Mouse (Mus musculus) ES-Bruce4 (cell line): ENCODE data around the gene Slc6a11. TPM values are rescaled to one million over a fixed set of nuclear protein-coding genes. Genes with fewer than 3 reads are reported as not detected.

ENCODE experiments used
- H3K27ac ChIP-seq: 2 replicates; pipeline ENCODE4 v1.5.1; 2012; ENCODE audit warnings: low read length, inconsistent platforms; ENCODE audit not compliant: insufficient read depth
- H3K27me3 ChIP-seq: 2 replicates; pipeline ENCODE4 v1.6.1; 2012; ENCODE audit warnings: mild to moderate bottlenecking, low read length, inconsistent platforms; ENCODE audit not compliant: control insufficient read depth, poor library complexity, insufficient read depth, severe bottlenecking
- H3K36me3 ChIP-seq: 2 replicates; pipeline ENCODE4 v1.6.1; 2012; ENCODE audit warnings: inconsistent platforms, mild to moderate bottlenecking, low read length, moderate library complexity; ENCODE audit not compliant: control insufficient read depth, poor library complexity, insufficient read depth, severe bottlenecking
- H3K4me1 ChIP-seq: one replicate; pipeline ENCODE4 v1.8.1; 2011; ENCODE audit warnings: low read length; ENCODE audit not compliant: control insufficient read depth, insufficient read depth
- H3K4me3 ChIP-seq: 2 replicates; pipeline ENCODE4 v1.5.1; 2011; ENCODE audit warnings: low read depth, mild to moderate bottlenecking, low read length
- H3K9ac ChIP-seq: 2 replicates; pipeline ENCODE4 v1.6.1; 2012; ENCODE audit warnings: low read depth, mild to moderate bottlenecking, inconsistent platforms; ENCODE audit not compliant: poor library complexity, severe bottlenecking
- H3K9me3 ChIP-seq: replicated peaks from 2 replicates; pipeline ENCODE4 v1.6.1; 2012; ENCODE audit warnings: mild to moderate bottlenecking, low read length, inconsistent platforms; ENCODE audit not compliant: control insufficient read depth, poor library complexity, insufficient read depth, severe bottlenecking
- CTCF ChIP-seq: IDR thresholded peaks from one replicate; pipeline ENCODE4 v1.8.1; 2011; ENCODE audit warnings: low read depth, low read length
- EP300 ChIP-seq: IDR thresholded peaks from 2 replicates; pipeline ENCODE4 v1.6.1; 2011; ENCODE audit warnings: low read depth, low read length; ENCODE audit not compliant: insufficient read depth
- POLR2A ChIP-seq: IDR thresholded peaks from one replicate; pipeline ENCODE4 v1.8.1; 2011; ENCODE audit warnings: low read length; ENCODE audit not compliant: insufficient read depth
- polyA plus RNA-seq: library from polyadenylated mRNA; stranded (reverse); fragments of >200 nt; gene quantifications from 2 replicates; pipeline ENCODE4 v1.2.4, GENCODE M21; 2011; ENCODE audit warnings: low read depth; ENCODE audit not compliant: missing spikeins, insufficient read depth, insufficient read length

Gene Slc6a11
- polyA plus RNA-seq, 1 experiment: 0.19 TPM

GRCm38 (mm10) chr6:114188869-114189268 is 57.8 kb downstream of the Slc6a11 start:
- Histone ChIP-seq H3K9ac (no peak overlapping the region), H3K36me3 (no peaks in the 10 kb centered on the region), H3K9me3 (no peaks in the 10 kb centered on the region), H3K4me1 (no peaks in the 10 kb centered on the region), H3K27ac (no peak overlapping the region), H3K27me3 (no peaks in the 10 kb centered on the region), H3K4me3 (no peak overlapping the region)
- TF ChIP-seq CTCF: no peak
- no peak for TF ChIP-seq EP300
- no peak for TF ChIP-seq POLR2A

GRCm38 (mm10) chr6:114195998-114196397 is 65.0 kb downstream of the Slc6a11 start:
- Histone ChIP-seq H3K4me1 (no peaks in the 10 kb centered on the region), H3K9me3 (no peaks in the 10 kb centered on the region), H3K27ac (no peak overlapping the region), H3K36me3 (no peaks in the 10 kb centered on the region), H3K27me3 (no peaks in the 10 kb centered on the region), H3K9ac (no peak overlapping the region), H3K4me3 (no peak overlapping the region)
- no peak for TF ChIP-seq CTCF
- TF ChIP-seq POLR2A: no peak
- no peak for TF ChIP-seq EP300

GRCm38 (mm10) chr6:114199200-114199845 is 68.3 kb downstream of the Slc6a11 start:
- no peaks in the 10 kb centered on the region for H3K27me3 ChIP-seq
- H3K36me3 ChIP-seq: no peaks in the 10 kb centered on the region
- no peaks in the 10 kb centered on the region for H3K9me3 ChIP-seq
- no peak overlapping the region for H3K4me3 ChIP-seq
- H3K9ac ChIP-seq: no peak overlapping the region
- H3K27ac ChIP-seq: no peak overlapping the region
- no peaks in the 10 kb centered on the region for H3K4me1 ChIP-seq
- TF ChIP-seq POLR2A (no peak), CTCF (no peak), EP300 (no peak)

- no peak overlapping the region for H3K27ac ChIP-seq
- no peaks in the 10 kb centered on the region for H3K36me3 ChIP-seq
- no peak overlapping the region for H3K9ac ChIP-seq
- H3K27me3 ChIP-seq: no peaks in the 10 kb centered on the region; the same call in 1 of the 2 replicates
- no peaks in the 10 kb centered on the region for H3K4me1 ChIP-seq
- TF ChIP-seq POLR2A (no peak), EP300 (no peak), CTCF (no peak)
- H3K4me3 ChIP-seq: no peak overlapping the region
- H3K9me3 ChIP-seq: no peaks in the 10 kb centered on the region
Observed at GRCm38 (mm10) chr6:114204557-114204956, 73.5 kb downstream of the Slc6a11 start.

- no peak overlapping the region for H3K27ac ChIP-seq
- TF ChIP-seq POLR2A (no peak), EP300 (no peak), CTCF (no peak)
- no peaks in the 10 kb centered on the region; the same call in 1 of the 2 replicates for H3K27me3 ChIP-seq
- H3K4me1 ChIP-seq: no peaks in the 10 kb centered on the region
- H3K4me3 ChIP-seq: no peak overlapping the region
- H3K36me3 ChIP-seq: no peaks in the 10 kb centered on the region
- no peak overlapping the region for H3K9ac ChIP-seq
- H3K9me3 ChIP-seq: no peaks in the 10 kb centered on the region
Observed at GRCm38 (mm10) chr6:114208296-114208695, 77.3 kb downstream of the Slc6a11 start.

GRCm38 (mm10) chr6:114214393-114214792 is 83.4 kb downstream of the Slc6a11 start:
- Histone ChIP-seq H3K27ac (no peak overlapping the region), H3K4me3 (no peak overlapping the region), H3K9ac (no peak overlapping the region), H3K27me3 (no peaks in the 10 kb centered on the region), H3K9me3 (no peaks in the 10 kb centered on the region), H3K4me1 (no peaks in the 10 kb centered on the region), H3K36me3 (no peaks in the 10 kb centered on the region)
- TF ChIP-seq CTCF (no peak), EP300 (no peak), POLR2A (no peak)
